Mouse (Mus musculus) kidney, embryonic 14.5 days (tissue): Measurements from ENCODE around the gene Cdh8. TPM values are rescaled to one million over a fixed set of nuclear protein-coding genes. Genes with fewer than 3 reads are reported as not detected.
A peak's percentile ranks its signal among the peaks of the same experiment; 100 is the strongest.

Source experiments
- ATAC-seq: fragments of 200-750 bp; cut with Nextera tagmentation; 2 replicates; pipeline ENCODE4 v1.8.0; 2017; ENCODE audit warnings: moderate number of reproducible peaks, mild to moderate bottlenecking, moderate TSS enrichment, moderate library complexity; ENCODE audit not compliant: low FRiP score, low TSS enrichment
- H3K27ac ChIP-seq: fragments of 300-500 bp; sonication (generic); 2 replicates; pipeline ENCODE4 v1.5.1; 2014; ENCODE audit warnings: low read depth, mild to moderate bottlenecking, low read length, moderate library complexity, mixed read lengths
- H3K27me3 ChIP-seq: fragments of 300-500 bp; sonication (generic); 2 replicates; pipeline ENCODE4 v1.6.1; 2014; ENCODE audit warnings: mild to moderate bottlenecking, low read length; ENCODE audit not compliant: control insufficient read depth, insufficient read depth
- H3K36me3 ChIP-seq: fragments of 300-500 bp; sonication (generic); 2 replicates; pipeline ENCODE4 v1.6.1; 2014; ENCODE audit warnings: low read length, mixed read lengths; ENCODE audit not compliant: control insufficient read depth, insufficient read depth
- H3K4me1 ChIP-seq: fragments of 300-500 bp; sonication (generic); 2 replicates; pipeline ENCODE4 v1.6.1; 2014; ENCODE audit warnings: low read length, mixed read lengths; ENCODE audit not compliant: control insufficient read depth, insufficient read depth
- H3K4me2 ChIP-seq: fragments of 300-500 bp; sonication (generic); replicated peaks from 2 replicates; pipeline ENCODE4 v1.6.1; 2014; ENCODE audit warnings: low read depth, mild to moderate bottlenecking, low read length
- H3K4me3 ChIP-seq: fragments of 300-500 bp; sonication (generic); 2 replicates; pipeline ENCODE4 v1.5.1; 2014; ENCODE audit warnings: mild to moderate bottlenecking, low read length
- H3K9ac ChIP-seq: fragments of 300-500 bp; sonication (generic); 2 replicates; pipeline ENCODE4 v1.6.1; 2014; ENCODE audit warnings: low read depth, mild to moderate bottlenecking, low read length, moderate library complexity
- H3K9me3 ChIP-seq: fragments of 300-500 bp; sonication (generic); 2 replicates; pipeline ENCODE4 v1.6.1; 2016; ENCODE audit warnings: low read length; ENCODE audit not compliant: control insufficient read depth
- WGBS: fragments of 180-500 bp; shearing (Covaris S2); extraction: QIAGEN DNeasy Blood & Tissue Kit; methylation state at CpG from one replicate; pipeline ENCODE4 v1.1.7; 2014; 5-methylcytosine and 5-hydroxymethylcytosine counted together
- polyA plus RNA-seq: library from polyadenylated mRNA; unstranded; fragments of >200 nt; fragmentation: Nextera tagmentation; extraction: Ambion mirVana; gene quantifications from 2 replicates; pipeline ENCODE4 v1.2.1, GENCODE M21; 2014

Gene Cdh8
- polyA plus RNA-seq = 0.42 and 1.0 TPM in 2 replicates

GRCm38 (mm10) chr8:99415966-99416781 is at the start of gene Cdh8:
Cdh8 (minus strand) TSS chr8:99416471.
- Histone ChIP-seq H3K4me2 (peak within 1 kb of the TSS; percentile 68), H3K27ac (no peak within 1 kb of the TSS), H3K4me1 (no peaks in the 10 kb centered on the region), H3K9me3 (no peaks in the 10 kb centered on the region), H3K4me3 (peak within 1 kb of the TSS; percentile 48), H3K9ac (no peak within 1 kb of the TSS), H3K27me3 (peaks cover 44% of the 10 kb centered on the region), H3K36me3 (no peaks in the 10 kb centered on the region)
- WGBS = under 1% methylated on average over 56 of the region's 58 CpGs
- peak; percentile 91 for ATAC-seq

GRCm38 (mm10) chr8:99446506-99446905 is 30.2 kb upstream of the Cdh8 start:
- Histone ChIP-seq H3K27ac (no peak overlapping the region), H3K27me3 (no peaks in the 10 kb centered on the region), H3K36me3 (no peaks in the 10 kb centered on the region), H3K4me1 (no peaks in the 10 kb centered on the region), H3K9me3 (no peaks in the 10 kb centered on the region), H3K4me2 (no peak overlapping the region), H3K9ac (no peak overlapping the region), H3K4me3 (no peak overlapping the region)
- WGBS = 93% methylated on average over 1 of the region's 1 CpGs
- ATAC-seq = no peak

GRCm38 (mm10) chr8:99425901-99426300 is 9.6 kb upstream of the Cdh8 start:
- Histone ChIP-seq H3K36me3 (no peaks in the 10 kb centered on the region), H3K4me2 (no peak overlapping the region), H3K9me3 (no peaks in the 10 kb centered on the region), H3K4me3 (no peak overlapping the region), H3K9ac (no peak overlapping the region), H3K27ac (no peak overlapping the region), H3K4me1 (no peaks in the 10 kb centered on the region), H3K27me3 (no peaks in the 10 kb centered on the region)
- no peak for ATAC-seq
- 83% methylated on average over 4 of the region's 4 CpGs for WGBS

GRCm38 (mm10) chr8:99421516-99421915 is 5.2 kb upstream of the Cdh8 start:
- no peak for ATAC-seq
- Histone ChIP-seq H3K9me3 (no peaks in the 10 kb centered on the region), H3K9ac (no peak overlapping the region), H3K4me3 (no peak overlapping the region), H3K27ac (no peak overlapping the region), H3K4me1 (no peaks in the 10 kb centered on the region), H3K36me3 (no peaks in the 10 kb centered on the region), H3K4me2 (no peak overlapping the region), H3K27me3 (peaks cover 15% of the 10 kb centered on the region)
- 27% methylated on average over 7 of the region's 7 CpGs for WGBS

- H3K9me3 ChIP-seq = no peaks in the 10 kb centered on the region
- no peaks in the 10 kb centered on the region for H3K4me1 ChIP-seq
- no peaks in the 10 kb centered on the region for H3K36me3 ChIP-seq
- H3K9ac ChIP-seq = no peak overlapping the region
- no peak overlapping the region for H3K27ac ChIP-seq
- peaks cover 33% of the 10 kb centered on the region for H3K27me3 ChIP-seq
- H3K4me2 ChIP-seq = no peak overlapping the region
- ATAC-seq = no peak
- 93% methylated on average over 4 of the region's 4 CpGs for WGBS
- no peak overlapping the region for H3K4me3 ChIP-seq
Measured at GRCm38 (mm10) chr8:99419726-99420125, 3.5 kb upstream of the Cdh8 start.

- Histone ChIP-seq H3K4me1 (no peaks in the 10 kb centered on the region), H3K27ac (no peak overlapping the region), H3K9me3 (no peaks in the 10 kb centered on the region), H3K4me2 (no peak overlapping the region), H3K9ac (no peak overlapping the region), H3K4me3 (no peak overlapping the region), H3K27me3 (peaks cover 37% of the 10 kb centered on the region), H3K36me3 (no peaks in the 10 kb centered on the region)
- 48% methylated on average over 7 of the region's 7 CpGs for WGBS
- no peak for ATAC-seq
Measured at GRCm38 (mm10) chr8:99417456-99417855, 1.2 kb upstream of the Cdh8 start.

GRCm38 (mm10) chr8:99415076-99415965 is 950 bp downstream of the Cdh8 start:
- ATAC-seq = peak; percentile 51; the same call in 1 of the 2 replicates
- no peaks in the 10 kb centered on the region for H3K9me3 ChIP-seq
- no peak overlapping the region for H3K9ac ChIP-seq
- H3K36me3 ChIP-seq = no peaks in the 10 kb centered on the region
- H3K27ac ChIP-seq = no peak overlapping the region
- peaks cover 44% of the 10 kb centered on the region for H3K27me3 ChIP-seq
- no peaks in the 10 kb centered on the region for H3K4me1 ChIP-seq
- H3K4me2 ChIP-seq = peak overlapping the region; percentile 68
- WGBS = under 1% methylated on average over 48 of the region's 48 CpGs
- peak overlapping the region; percentile 48 for H3K4me3 ChIP-seq

GRCm38 (mm10) chr8:99414483-99414921 is 1.8 kb downstream of the Cdh8 start:
- no peaks in the 10 kb centered on the region for H3K4me1 ChIP-seq
- ATAC-seq = no peak
- H3K9me3 ChIP-seq = no peaks in the 10 kb centered on the region
- H3K27me3 ChIP-seq = peaks cover 44% of the 10 kb centered on the region
- no peaks in the 10 kb centered on the region for H3K36me3 ChIP-seq
- no peak overlapping the region for H3K9ac ChIP-seq
- 8% methylated on average over 9 of the region's 9 CpGs for WGBS
- H3K27ac ChIP-seq = no peak overlapping the region
- peak overlapping the region; percentile 68; the same call in 1 of the 2 replicates for H3K4me2 ChIP-seq
- H3K4me3 ChIP-seq = peak overlapping the region; percentile 48; the same call in 1 of the 2 replicates
